Mouse (Mus musculus) thymus, postnatal 36 days (tissue): ENCODE measurements around the gene Evl.

Experiments used
- DNase-seq, 2 experiments: peaks; one replicate each; pipeline ENCODE4 v3.0.0; 2022; ENCODE audit warnings: mixed read lengths in 2 of 2

Evl gene

DNA sequence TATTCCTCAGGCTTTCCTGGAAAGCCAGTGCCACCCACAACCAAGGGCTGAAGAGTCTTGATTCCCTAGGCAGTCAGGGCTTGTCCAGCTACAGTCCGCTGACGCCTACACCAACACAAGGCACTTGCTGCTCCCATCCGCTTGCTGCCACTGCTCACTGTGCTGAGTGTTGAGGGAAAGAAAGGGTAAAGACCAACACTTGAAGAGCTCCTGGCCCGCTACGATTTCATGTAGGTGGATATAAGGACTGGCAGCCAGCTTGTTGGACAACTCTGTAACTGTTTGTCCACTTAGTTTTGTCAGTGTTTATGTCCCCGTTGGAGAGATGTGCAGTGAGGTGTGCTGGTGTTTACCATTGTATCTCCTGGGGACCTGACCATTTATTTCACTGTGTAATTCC is 38.3 kb downstream of the Evl start:
- DNase-seq, result no peak

GRCm38 (mm10) chr12:108600864-108601263 is 46.3 kb downstream of the Evl start:
- peak; percentile 16 to 35 for DNase-seq

DNA sequence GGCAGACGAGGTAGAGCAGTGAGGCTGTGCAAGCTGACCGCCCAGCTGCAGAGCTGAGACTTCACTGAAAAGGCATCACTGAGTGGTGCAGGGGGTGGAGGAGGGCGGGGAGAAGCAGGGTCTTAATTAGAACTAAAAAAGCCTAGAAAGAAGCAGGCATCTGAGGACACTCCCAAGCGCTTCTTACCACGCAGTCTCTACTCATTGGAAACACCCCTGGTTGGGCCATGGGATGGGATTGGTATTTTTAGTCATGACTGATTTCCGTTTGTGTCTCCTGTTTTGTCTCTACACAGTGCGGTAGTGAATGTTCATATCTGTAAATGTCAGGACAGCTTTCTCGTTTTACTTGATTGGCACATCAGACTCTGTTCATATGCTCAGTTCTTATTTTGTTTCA is 46.8 kb downstream of the Evl start:
- DNase-seq, result no peak

DNA sequence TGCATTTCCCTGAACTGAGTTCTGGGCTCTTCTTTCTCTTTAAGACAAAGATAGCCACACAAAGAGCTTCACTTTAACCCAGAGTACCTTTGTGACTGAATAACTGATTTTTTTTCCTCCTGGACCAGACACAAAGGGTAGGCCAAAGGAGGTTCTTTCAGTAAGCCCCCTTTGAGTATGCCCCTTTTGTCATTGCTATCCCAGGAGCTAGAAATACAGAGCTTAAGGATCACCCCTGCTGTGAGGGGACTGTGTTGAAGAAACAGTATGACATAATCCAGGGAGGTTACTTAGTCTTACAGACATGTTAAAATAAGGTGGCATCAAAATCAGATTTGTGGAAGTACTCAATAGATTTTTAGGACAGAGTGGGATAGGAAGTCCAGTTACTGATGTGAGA is 50.0 kb downstream of the Evl start:
- DNase-seq, result no peak

DNA sequence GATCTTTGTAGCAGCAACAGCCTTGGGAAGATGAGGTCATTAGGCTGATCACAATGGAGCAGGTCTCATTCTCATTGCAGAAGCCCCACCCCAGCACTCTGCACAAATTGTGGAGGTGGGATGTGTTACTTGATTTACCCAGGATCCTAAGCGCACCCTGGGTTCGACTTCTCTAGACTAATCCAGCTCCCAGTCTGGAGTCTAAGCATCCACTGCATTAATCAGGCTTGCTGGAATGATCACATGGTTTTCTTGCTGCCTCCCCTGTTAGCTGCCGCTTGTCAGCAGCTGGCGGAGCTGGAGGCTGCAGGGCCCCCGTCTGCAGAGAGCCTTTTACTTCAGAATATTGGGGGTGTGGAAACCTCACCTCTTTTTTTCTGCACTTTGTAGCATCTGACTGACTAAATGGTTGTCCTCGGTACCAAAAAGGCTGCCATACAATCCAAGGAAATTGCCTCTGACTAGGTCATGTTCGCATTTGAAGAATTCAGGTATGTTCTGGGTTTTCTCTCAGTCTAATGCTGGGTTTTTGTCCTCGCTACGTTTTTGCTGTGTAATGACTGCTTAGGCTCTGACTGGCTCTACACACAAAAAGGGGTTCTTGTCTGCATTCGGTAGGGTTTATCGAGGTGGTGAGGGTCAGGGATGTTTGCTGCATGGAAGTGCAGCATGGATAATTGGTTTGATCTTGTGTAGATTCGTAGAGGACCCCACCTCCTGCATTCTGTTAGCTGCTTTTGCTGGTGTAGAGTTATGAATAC is 51.2 kb downstream of the Evl start:
- DNase-seq, result no peak

DNA sequence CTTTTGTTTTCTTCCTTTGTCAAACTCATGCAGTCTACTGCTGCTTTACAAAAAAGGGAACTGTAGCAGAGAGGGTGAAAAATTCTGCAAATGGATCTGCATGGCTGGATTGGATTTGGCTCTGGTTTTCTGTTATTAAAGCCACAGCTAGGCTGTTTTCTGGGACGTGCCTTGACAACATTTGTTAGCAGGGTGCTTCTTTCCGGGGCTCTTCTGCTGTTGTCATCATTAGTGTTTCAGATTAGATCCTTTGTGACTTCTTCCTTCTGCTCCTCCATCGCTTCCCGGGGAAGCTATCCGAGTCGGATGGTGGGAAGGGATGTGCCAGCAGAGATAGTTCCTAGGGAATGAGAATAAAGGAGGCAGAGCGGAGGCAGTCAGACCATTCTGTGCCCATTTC is 51.8 kb downstream of the Evl start:
- no peak for DNase-seq

DNA sequence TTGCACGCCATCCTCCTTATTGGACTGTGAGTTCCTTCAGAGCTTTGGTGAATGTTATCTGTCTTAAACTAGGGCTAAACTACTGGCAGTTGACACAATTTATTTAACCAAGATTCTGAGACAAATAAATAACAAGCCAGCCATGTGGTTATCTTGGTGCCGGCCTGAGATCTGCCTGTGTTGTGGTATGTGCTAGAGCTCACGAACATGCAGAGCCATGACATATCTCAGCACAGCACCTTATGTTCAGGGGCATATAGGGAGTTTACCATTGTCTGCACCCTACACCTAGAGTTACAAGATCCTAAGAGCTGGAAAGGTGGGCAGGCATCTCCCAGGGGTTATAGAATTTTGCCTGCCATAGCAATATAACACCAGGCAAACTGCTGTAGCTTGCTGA is 54.9 kb downstream of the Evl start:
- no peak for DNase-seq

GRCm38 (mm10) chr12:108610255-108610654 is 55.7 kb downstream of the Evl start:
- no peak for DNase-seq

- peak; percentile 80 for DNase-seq
These were observed 58.6 kb downstream of the Evl start for GRCm38 (mm10) chr12:108613081-108613480.

- DNase-seq, result no peak
These were observed 63.0 kb downstream of the Evl start for GRCm38 (mm10) chr12:108617511-108617910.

GRCm38 (mm10) chr12:108619853-108620416 is 65.4 kb downstream of the Evl start:
- DNase-seq, result no peak

DNA sequence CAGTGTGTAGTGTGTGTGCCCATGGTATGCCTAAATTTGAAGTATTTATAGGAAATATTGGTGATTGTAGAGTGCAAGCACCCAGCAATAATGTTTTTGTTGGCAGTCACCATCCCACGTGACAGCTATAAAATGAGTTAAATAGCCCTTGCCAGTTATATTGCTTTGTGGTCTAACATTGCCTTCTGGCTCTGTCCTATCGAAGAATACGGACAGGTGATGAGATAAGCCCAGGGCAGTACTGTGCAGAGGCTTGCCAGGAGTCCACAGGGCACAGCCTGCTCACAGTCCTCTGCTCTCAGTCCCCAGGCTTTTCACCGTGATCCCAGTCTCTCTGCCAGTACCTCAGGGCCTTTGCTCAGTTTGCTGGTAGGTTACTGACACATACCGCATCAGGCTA is 67.9 kb downstream of the Evl start:
- DNase-seq, result no peak

DNA sequence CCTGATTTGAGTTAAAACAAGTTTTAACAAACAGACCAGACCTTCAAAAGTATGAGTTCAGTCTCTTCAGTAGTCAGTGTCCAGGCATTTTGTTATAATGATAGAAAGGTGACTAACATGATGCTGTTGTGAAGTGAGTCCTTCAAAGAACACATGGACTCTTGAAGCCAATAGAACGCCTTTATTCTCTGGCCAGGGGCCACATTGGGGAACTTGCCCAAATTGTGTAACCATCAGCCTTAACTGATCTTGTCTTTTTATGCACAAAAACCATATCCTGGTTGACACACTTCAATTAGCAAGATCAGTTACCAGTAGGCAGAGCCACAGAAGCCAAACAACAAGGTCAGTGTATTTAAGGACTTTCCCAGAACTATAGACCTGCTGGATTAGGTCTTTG is 75.0 kb downstream of the Evl start:
- no peak for DNase-seq

- peak in 1 of 2 experiments; percentile 57 for DNase-seq
These were observed 76.5 kb downstream of the Evl start for GRCm38 (mm10) chr12:108630741-108631688.

GRCm38 (mm10) chr12:108632501-108632900 is 78.0 kb downstream of the Evl start:
- DNase-seq, result no peak

GRCm38 (mm10) chr12:108634031-108634430 is 79.5 kb downstream of the Evl start:
- DNase-seq, result no peak

- DNase-seq, result peak; percentile 56 to 75
These were observed 81.0 kb downstream of the Evl start for GRCm38 (mm10) chr12:108635501-108635900.

- no peak for DNase-seq
These were observed 82.9 kb downstream of the Evl start for GRCm38 (mm10) chr12:108637440-108637839.

GRCm38 (mm10) chr12:108639126-108639525 is 84.6 kb downstream of the Evl start:
- no peak for DNase-seq

DNA sequence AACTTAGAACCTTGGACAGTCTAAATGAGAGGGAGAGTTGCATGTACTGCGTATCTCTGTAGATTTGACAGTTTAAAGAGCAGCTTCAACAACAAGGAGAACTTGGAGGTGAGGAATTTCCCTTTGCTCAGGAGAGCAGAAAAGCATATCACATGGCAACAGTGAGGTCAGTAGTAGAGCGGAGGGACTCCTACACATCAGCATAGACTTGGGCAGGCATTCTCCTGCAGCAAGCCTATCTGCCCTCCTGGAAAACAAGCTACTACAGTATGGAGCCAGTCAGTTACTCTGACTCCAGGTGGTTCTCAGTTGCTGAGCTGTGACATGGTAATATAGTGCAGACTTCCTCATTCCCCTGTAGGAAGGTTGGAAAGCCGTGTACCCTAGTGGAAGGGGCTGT is 87.5 kb downstream of the Evl start:
- DNase-seq, result no peak

DNA sequence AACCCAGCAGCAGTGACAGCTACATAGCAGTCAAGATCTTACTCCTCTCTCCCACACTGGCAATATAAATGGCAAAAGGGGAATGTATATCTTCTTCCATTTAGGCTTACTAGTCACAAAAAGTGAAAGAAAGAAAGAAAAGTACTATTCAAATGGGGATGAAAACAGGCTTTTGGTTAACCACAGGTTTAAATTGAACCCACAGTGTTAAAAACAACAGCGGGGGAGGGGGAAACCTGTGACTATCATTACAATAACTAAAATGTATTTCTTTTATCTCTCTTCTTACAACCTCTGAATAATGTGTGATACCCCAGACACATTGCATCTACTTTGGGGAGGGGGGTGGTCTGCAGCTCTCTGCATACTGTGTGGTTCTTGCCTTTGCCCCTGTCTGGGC is 91.7 kb downstream of the Evl start:
- DNase-seq, result no peak

GRCm38 (mm10) chr12:108647784-108648183 is 93.3 kb downstream of the Evl start:
- no peak for DNase-seq

DNA sequence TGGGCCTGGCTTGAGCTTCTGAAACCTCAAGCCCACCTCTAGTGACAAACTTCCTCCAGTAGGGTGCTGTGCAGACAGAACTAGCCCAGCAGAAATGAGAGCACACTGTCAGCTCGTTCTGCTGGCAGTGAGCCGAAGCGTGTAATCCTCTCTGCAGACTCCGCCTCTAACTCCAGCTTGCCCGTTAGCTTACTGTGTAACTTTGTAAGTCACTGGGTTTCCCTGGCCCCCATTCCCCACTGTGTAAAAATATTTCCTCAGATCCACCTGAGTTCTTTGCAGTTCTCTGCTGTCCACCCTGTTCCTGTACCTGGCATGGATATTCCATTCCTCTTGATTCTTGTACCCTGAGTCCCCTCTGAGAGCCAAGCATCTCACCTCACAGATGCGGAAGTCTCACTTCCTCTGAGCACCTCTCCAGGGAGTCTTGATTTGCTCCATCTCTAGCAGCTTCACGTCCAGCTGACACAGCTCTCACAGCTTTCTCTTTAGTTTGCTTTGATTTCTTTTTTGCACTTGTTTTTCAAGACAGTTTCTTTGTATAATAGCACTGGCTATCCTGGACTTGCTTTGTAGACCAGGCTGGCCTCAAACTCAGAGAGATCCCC is 96.6 kb downstream of the Evl start:
- DNase-seq, result no peak
